Mouse (Mus musculus): Measurements from ENCODE around the gene Adgrl1.

The Adgrl1 gene

DNA sequence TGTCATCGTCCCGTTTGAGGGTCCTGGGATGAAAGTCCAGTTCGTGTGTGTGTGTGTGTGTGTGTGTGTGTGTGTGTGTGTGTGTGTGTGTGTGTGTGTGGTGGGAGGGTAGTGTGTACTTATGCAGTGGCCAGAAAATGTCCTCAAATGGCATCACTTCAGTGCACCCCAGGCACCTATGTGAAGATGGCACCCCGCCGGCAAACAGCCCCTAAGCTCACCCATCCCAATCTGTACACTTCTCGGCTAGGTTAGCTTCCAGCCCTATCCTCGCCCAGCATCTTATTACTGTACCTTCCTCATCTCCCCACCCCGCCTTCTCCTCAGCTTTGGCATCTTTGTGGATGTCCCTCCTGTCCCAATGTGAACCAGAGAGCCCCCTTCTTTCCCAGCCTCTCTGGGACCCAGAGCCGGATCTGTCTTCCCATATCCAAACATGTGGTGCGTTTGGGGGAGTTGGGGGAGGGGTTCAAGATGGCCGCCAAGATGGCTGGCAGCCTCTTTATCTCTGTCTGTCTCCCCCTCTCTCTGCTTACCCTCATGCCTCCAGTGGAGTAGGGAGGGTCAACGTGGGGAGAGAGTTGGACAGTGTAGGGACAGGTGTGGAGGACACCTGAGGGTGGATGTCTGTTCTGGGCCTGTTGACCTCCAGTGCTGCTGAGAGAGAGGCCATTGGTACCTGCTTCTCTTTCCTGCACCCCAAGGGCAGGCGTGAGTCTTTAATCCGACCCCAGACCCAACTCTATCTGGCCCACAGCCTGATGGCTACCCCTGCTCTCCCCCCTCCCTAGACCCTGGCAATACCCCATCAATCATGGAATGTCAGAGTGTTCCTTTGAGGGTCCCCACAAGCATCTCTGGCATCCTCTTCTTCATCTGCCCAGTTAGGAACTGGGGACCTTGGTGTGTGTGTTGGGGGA is 1.9 kb downstream of the Adgrl1 start:
- DNase-seq (ENCODE audit: low read depth) = no peak

DNA sequence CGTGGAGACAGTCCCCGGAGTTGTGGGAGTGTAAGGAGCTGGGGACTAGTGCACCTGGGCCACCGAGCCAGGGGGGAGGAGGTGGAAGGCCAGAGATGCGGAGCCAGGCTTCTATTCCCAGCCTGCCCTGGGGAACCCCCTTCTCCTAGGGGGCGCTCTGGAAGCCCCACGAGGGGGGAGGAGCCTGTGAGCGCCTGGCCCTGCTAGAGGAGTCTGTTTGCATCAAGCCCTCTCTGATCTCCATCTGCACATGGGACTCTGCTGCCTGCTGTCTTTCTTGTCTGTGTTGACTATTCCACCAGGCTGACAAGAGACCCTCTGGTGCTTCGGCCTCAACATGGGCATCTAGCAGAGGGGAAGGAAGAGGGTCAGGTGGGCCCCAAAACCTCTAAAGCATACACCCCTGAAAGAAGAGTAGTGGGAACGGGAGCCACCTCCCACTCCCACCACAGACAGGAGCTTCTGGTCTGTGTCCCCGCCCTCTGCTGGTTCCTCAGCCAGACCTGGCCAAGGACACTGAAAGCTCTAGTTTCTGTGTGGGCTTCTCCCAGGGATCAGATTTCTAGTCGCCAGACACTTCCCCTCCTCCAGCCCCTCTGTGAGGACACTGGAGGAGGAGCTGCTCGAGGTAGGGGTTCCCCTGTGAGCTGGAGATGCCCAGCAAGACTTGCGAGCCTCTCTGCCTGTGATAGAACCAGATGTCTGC is 3.2 kb downstream of the Adgrl1 start:
- DNase-seq (ENCODE audit: low read depth) = no peak

DNA sequence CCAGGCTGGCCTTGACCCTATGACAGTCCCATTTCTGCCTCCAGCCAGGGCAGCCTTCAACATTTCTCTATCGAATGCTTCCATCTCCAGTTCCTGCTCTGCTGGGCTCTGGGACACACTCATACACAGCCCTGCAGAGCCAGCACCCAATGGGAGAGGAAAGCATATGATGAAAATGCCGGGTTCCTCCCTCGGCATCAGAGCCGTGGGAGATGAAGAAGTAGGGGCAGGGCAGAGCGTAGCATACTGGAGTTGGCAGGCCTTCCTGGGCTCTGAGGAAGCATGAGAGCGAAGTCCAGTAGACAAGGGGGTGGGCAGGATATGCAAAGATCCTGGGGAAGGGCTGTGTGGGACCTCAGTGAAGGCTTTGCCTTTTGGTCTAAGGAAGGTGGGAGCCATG is 8.7 kb downstream of the Adgrl1 start:
- DNase-seq (ENCODE audit: low read depth) = no peak

DNA sequence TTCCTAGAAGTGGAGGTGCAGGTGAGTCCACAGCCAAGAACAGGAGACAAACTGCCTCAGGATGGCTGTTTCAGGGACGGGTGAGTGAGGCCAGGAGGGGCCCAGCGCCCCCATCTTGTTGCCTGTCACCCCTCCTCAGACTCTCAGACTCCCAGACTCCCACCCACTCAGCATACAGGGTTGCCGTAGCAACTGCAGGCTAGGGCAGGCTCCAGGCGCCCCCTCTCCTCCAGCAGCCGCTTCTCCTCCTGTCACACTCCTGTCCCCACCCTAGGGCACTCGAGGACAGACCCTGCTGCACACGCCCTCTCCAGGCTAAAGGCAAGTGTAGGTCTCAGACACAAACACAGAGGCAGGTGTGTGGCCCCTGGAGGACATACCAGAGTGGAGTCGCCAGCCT is 9.4 kb downstream of the Adgrl1 start:
- DNase-seq (ENCODE audit: low read depth) = no peak

DNA sequence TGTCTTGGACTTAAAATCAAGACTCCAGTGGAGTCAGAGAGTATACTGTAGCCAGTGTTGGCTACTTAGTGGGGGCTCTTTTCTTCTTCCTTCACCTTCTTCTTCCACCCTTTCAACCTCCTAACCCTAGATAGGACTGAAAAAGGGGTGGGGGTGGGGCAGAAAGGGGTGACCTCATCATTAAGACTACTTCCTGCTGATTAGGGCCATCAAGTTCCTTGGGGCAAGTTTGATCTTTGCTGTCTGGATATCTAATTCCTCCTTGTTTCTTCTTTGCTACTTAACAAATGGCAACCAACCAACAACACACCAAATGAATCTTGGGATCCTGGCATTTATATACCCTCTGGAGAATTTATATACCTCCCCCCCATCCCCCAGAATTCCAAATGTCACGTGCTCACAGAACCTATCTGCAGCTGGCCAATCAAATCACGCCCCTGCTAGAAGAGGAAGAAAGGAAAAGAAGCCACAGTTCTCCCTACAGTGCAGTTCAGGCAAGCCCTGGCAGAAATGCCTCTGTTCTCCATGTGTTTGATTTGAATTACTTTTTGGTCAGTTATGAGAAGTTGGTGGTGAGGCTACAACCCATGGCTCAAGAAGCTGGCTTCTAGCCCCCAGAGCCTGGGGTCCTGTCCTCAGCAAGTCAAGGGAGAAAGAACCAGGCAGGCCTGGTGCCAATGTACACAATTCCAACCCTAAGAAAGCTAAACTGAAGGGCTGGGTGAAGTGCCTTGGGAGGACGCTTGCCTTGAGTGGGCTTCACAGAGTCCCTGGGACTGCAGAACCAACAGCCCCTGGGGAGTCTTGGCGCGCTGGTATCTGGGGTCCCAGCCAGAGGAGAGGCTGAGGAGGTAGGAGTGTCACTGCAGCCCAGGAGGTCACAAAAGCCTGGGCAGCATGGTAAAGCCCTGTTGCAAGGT is 12.2 kb downstream of the Adgrl1 start:
- no peak for DNase-seq (ENCODE audit: low read depth)

DNA sequence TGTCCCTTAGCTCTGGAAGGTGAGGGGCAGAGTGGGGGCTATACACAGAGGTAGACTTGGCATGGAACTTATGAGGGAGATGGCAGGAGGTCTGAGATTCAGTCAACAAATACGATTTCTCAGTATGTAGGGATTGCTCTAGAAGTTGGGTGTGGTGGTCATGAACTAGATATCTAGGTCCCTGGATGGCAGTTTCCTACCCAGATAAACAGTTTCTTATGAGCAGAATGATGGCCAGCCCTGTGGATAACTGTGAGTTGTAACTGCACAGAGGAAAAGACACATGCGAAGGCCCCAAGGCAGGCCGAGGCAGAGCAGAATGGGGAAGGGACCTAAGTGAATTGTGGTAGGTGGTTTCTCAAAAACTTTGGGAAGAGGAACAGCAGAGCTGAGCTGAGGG is 14.3 kb downstream of the Adgrl1 start:
- no peak for DNase-seq (ENCODE audit: low read depth)

DNA sequence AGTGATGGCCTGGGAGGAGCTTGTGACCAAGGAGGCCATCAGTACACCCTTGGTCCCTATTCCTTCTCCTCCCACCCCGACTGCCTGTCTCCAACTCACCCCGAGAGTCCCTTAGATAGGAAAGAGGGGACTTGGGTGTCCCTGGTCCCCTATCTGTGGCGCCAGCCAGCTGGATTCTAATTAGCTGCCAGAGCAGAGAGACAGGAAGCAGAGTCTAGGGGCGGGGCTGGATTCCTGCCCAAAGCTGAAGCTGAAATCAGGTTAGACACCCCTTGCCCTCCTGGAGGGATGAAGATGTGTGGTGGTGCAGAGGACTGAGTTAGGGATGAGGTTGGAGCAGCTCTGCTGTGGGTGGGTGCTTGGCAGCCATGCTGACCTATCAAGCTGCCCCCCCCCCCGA is 15.0 kb downstream of the Adgrl1 start:
- no peak for DNase-seq (ENCODE audit: low read depth)

DNA sequence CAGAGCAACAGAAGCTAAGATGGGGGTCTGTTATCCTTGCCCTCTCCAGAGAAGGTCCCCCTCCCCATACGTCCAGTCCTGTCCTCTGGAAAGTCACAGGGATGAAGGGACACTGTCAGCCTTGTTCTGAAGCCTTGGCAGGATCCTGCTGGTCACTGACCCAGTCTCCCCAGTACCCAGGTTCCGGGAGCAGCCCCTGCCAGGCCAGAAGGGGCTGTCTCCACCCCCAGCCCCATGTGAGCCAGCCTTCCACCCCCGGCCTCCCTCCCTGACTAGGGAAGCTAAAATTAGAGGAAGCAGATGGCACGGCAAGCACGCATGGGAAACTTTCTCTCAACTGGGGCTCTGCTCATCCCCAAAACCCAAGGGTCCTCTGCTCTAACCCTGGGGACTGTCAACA is 16.1 kb downstream of the Adgrl1 start:
- DNase-seq (ENCODE audit: low read depth) = no peak

DNA sequence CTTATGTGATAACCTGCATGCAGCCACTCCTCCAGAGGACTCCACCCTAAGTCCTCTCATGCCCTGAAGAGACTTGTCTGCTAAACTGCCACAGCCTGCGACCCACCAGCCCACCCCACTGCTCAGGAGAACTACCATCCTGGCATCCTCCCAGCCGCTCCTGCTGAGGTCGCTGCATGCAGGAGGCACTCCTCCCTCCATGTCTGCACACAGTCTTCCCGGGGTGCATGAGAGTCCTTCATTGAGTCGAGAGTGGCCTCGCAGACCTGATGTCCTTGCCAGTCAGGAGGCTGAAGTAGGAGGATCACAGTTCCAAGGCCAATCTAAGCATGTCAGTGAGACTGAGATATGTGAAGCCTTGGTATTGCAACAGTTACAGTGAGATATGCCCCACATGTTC is 17.7 kb downstream of the Adgrl1 start:
- DNase-seq (ENCODE audit: low read depth) = no peak

DNA sequence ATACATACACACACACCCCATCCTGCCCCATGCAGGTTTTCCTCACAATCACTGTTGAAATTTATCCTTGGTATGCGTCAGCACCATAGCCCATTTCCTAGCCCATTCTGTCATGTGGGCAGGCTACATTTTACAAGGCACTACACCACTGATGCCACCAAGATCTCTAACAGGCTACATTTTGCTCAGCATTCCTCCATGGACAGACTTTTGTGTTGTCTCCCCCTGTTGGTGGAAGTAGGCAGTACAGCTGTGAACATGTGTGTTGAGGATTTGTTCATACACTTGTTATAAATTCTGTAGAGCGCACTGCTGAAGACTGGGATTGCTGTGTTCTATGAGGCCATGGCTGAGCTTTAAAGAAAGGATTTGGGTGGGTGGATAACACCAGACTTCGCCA is 21.7 kb downstream of the Adgrl1 start:
- DNase-seq (ENCODE audit: low read depth) = peak; percentile 63

DNA sequence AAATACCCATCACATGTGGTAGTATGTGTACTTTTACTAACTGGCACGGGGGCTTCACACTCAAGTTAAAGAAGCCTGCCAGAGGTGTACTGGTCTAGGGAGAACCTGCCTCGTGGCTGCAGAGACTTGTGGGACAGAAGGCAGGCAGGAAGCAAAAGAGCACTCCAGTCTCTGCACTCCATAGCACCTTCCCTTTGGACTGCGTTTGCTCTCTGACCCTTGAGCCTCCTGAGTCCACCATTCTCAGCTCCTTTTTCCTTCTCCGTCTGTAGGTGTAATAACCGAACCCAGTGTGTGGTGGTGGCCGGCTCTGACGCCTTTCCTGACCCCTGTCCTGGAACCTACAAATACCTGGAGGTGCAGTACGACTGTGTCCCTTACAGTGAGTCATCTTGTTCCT is 22.8 kb downstream of the Adgrl1 start:
- no peak for DNase-seq (ENCODE audit: low read depth)

DNA sequence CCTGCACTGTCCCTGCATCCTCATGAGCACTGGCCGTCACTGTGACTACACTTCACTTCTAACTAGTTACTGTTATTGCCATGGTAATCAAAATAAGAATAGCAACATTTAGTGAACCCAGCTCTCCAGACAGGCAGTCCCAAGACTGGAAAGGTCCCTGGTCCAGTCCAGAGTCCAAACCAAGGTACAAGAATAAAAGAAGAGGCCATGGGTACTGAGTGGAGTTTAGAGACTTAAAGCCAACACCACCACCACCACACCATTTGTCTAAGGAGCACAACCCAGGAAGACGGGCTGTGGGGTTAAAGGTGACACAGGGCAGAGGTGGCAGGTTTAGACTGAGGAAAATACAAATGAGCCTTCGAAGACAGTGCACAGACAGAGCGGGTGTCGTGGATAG is 24.7 kb downstream of the Adgrl1 start:
- DNase-seq (ENCODE audit: low read depth) = no peak

DNA sequence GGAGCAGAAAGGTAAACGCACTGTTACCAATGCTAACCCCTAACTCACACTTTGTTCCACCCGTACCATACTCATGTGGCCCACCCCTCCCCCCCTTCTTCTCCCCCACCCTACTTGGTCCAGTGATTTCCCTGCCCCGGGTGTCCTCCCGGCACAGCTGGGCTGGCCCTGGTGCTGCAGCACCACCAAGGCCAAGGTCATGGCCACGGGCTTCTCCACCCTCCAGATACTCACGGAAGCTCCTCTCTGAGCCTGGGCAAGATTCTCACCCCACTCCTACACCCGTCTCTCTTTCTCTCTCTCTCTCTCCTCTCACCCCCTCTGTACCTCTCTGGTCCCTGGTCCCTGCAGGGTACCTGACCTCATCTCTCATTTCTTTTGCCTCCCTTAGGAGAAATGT is 26.4 kb downstream of the Adgrl1 start:
- DNase-seq (ENCODE audit: low read depth) = no peak

DNA sequence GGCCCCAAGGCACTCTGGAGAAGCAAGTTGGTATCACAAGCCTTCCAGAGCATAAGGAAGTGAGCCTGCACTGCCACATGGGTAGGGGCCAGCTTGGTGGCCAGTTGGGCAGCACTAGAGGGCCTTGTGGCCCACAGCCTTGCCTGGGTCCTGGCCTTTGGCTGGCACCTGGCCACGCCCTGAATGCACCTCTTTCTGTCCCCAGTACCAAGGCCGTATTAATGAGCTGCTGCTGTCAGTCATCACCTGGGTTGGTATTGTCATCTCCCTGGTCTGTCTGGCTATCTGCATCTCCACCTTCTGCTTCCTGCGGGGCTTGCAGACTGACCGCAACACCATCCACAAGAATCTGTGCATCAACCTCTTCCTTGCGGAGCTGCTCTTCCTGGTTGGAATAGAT is 34.3 kb downstream of the Adgrl1 start:
- DNase-seq (ENCODE audit: low read depth) = no peak

DNA sequence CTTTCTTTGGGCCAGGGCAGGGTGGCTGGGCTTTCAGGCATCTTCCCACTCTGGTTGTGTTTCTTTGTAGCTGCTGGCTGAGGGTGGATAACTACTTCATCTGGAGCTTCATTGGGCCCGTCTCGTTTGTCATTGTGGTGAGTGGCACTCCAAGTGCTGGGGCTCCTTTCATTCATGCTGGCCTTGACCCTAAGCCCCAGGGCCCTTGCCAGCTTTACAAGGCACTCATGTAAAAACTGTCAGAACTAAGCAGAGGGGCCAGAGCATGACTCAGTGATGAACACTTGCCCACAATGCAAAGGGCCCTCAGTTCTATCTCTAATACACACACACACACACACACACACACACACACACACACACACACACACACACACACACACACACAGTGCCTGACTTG is 35.1 kb downstream of the Adgrl1 start:
- no peak for DNase-seq (ENCODE audit: low read depth)

DNA sequence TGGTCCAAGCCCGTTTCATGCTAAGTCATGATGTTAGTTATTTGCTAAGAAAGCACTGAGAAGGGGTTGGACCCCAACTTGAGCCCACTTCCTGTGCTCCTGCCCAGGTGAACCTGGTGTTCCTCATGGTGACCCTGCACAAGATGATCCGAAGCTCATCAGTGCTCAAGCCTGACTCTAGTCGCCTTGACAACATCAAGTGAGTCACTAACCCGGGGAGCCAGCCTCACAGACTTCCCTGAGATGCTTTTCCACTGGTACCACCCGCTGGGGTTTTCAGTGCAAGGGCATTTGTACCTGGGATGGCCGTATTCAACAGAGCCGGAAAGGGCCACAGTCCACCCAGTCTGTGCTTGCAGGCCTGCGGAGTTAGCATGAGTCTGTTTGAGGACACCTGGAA is 35.5 kb downstream of the Adgrl1 start:
- DNase-seq (ENCODE audit: low read depth) = no peak

DNA sequence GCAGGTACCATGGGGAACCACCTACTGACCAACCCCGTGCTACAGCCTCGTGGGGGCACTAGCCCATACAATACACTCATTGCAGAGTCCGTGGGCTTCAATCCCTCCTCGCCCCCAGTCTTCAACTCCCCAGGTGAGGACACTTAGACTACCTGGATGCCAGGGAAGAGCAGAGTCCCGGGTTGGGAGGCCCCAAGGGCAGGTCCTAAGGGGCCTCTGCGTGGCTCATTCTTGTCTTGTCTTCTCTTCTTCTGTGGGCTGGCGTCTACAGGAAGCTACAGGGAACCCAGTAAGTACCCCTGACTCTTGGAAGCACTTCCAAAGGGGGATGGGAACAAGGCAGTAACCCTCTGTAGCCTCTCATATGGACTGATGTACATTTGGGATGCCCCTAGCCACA is 37.7 kb downstream of the Adgrl1 start:
- no peak for DNase-seq (ENCODE audit: low read depth)

DNA sequence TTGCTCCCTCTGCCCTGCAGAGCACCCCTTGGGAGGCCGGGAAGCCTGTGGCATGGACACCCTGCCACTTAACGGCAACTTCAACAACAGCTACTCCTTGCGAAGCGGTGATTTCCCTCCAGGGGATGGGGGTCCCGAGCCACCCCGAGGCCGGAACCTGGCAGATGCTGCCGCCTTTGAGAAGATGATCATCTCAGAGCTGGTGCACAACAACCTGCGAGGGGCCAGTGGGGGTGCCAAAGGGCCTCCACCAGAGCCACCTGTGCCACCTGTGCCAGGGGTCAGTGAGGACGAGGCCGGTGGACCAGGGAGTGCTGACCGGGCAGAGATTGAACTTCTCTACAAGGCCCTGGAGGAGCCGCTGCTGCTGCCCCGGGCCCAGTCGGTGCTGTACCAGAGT is 38.4 kb downstream of the Adgrl1 start:
- DNase-seq (ENCODE audit: low read depth) = no peak

DNA sequence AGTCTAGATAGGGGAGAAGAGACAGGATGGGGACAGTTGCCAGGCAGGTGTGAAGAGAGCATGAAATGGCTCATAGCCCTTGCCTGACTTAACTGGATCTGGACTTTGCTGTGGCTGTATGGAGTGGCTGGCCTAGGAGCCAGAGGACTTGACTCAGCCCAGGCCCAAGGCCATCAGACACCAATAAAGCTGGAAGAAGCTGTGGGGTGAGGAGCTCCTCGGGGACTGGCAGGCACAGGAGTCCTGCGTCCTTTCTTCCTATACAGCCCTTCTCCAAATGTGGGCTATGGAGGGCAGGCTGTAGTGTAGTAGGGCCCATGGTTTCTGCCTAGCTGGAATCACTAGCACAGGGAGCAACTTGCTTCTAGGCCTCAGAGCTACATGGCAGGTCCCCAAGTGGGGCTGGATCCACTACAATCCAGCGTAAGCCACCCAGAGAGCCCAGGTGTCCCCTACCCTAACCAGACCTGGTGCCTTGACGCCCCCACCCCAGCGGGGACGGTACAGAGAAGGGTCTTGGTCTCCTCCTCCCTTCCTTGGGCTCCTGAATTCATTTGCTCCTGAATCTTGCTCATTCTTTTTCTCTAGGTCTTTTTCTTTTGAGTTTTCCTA is 41.3 kb downstream of the Adgrl1 start:
- DNase-seq (ENCODE audit: low read depth) = no peak

DNA sequence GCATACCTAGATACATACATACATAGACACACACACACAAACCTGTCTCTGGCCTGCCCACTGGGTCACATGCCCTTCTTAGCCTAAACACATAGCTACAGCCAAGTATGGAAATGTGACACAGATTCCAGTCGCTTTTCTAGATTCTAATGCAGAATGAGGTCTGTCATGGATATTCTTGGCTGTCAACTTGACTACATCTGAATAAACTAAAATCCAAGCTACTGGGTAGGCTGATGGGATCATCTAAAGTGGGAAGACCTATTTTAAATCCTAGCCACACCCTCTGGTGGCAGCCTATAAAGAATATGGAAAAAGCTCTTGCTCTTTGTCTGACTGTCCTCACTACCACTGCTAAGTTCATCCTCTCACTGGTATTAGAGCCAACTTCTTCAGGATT is 42.5 kb downstream of the Adgrl1 start:
- no peak for DNase-seq (ENCODE audit: low read depth)

DNA sequence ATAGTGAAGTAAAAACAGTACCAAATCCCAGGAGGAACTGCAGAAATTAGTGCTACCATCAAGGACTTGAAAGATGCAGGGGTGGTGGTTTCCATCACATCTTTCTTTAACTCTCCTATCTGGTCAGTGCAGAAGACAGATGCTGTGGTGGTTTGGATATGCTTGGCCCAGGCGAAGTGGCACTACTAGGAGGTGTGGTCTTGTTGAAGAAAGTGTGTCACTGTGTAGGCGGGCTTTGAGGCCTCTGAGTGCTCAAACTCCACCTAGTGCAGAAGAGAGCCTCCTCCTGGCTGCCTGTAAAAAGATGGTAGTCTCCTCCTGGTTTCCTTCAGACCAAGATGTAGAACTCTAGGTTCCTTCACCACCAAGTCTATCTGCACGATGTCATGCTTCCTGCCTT is 45.6 kb downstream of the Adgrl1 start:
- DNase-seq (ENCODE audit: low read depth) = no peak

DNA sequence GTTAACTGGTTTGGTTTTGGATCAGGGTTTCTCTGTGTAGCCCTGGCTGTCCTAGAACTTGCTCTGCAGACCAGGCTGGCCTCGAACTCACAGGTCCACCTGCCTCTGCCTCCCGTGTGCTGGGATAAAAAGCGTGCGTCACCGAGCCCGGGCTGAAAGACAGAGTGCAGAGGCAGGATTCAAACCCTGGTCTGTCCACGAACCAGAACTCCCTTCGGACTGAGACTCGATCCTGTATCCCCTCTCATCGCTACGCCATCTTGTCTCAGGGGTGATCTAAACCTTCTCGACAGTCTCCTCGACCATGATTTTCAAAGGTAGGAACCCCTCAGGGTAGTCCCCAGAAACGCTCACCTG is 54.8 kb downstream of the Adgrl1 start:
- no peak for DNase-seq (ENCODE audit: low read depth)
